Comparison of ENCODE assay signal across 10 mouse cellular contexts in the genomic region with DNA sequence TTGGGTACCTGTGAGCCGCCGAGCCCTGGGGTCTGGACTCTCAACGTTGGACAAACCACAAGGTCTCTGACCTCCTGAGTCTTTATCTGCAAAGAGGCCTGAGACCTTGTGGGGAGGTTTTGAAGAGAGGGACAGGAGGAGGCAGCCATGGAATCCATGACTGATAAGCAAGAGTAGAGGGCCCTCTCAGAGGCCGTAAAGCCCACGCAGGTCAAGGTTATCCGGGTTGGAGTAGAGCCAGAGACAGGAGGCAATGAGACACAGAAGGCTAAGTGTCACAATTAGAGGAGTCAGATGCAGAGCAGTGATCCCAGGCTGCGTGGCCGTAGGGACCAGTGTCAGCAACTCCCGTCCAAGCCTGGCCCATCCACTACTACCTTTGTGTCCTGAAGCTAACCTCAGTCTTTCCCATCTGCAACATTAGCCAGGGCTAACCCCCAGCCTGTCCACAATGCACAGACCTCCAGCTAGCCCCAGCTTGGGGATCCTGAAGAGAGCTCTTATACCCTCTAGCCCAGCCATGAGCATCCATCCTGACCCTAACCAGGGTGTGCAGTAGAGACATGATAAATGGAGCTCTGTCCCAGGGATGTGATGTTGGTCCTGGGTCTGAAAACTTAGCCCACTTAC. TPM values are rescaled to one million over a fixed set of nuclear protein-coding genes. Genes with fewer than 3 reads are reported as not detected.
A peak's percentile ranks its signal among the peaks of the same experiment; 100 is the strongest.
DNase-seq lines count a peak whose midpoint lies in the region; ATAC-seq and TF ChIP-seq lines count a peak whose summit lies in the region.
"Had no signal": no experiment of that assay in that cellular context is flagged by ENCODE, and none has a peak within 500 bp of the region (broad histone marks: within the 10 kb centered on the region; RNA-seq: fewer than 3 reads in every experiment).

No protein-coding gene starts in this region.

- H3K9me3 ChIP-seq in forebrain, embryonic 10.5 days: no peaks in the 10 kb centered on the region
- no peaks in the 10 kb centered on the region for H3K9me3 ChIP-seq in forebrain, embryonic 14.5 days (replicated peaks; ENCODE audit: control insufficient read depth, low read length)
- no peaks in the 10 kb centered on the region for H3K9me3 ChIP-seq in liver, embryonic 11.5 days (ENCODE audit: control insufficient read depth, low read length)
- H3K9me3 ChIP-seq in MEL (replicated peaks; ENCODE audit: insufficient read depth, low read length): no peaks in the 10 kb centered on the region
- no peaks in the 10 kb centered on the region for H3K9me3 ChIP-seq in liver, embryonic 14.5 days (ENCODE audit: control insufficient read depth, low read length)
- H3K9me3 ChIP-seq: limb, embryonic 15.5 days; stomach, embryonic 15.5 days had no signal

- TF ChIP-seq RAD21 in MEL (IDR thresholded peaks at IDR 0.05; ENCODE audit: low read depth, low read length): no peak

- DNase-seq in forebrain, embryonic 10.5 days (ENCODE audit: extremely low spot score, low spot score): no peak
- DNase-seq in forebrain, embryonic 14.5 days (ENCODE audit: low spot score): no peak
- DNase-seq in liver, embryonic 11.5 days (ENCODE audit: low spot score): no peak
- no peak for DNase-seq in liver
- no peak for DNase-seq in MEL (ENCODE audit: low read depth, low spot score)
- DNase-seq in liver, embryonic 14.5 days (ENCODE audit: low read depth in 3 of 3, low spot score in 3 of 3): no peak
- DNase-seq in left cerebral cortex, adult 11 months (ENCODE audit: low spot score): no peak

- no peaks in the 10 kb centered on the region for H3K79me2 ChIP-seq in MEL (ENCODE audit: control insufficient read depth, insufficient read depth, low read length, poor library complexity)

- H3K27me3 ChIP-seq in forebrain, embryonic 10.5 days (ENCODE audit: poor library complexity, severe bottlenecking): peaks cover 9% of the 10 kb centered on the region; the same call in 1 of the 2 replicates
- no peaks in the 10 kb centered on the region for H3K27me3 ChIP-seq in forebrain, embryonic 14.5 days (replicated peaks; ENCODE audit: control insufficient read depth, insufficient read depth, low read length)
- H3K27me3 ChIP-seq in liver, embryonic 11.5 days (replicated peaks; ENCODE audit: control insufficient read depth, insufficient read depth, low read length): no peaks in the 10 kb centered on the region
- H3K27me3 ChIP-seq in MEL (ENCODE audit: control insufficient read depth in 1 of 2, insufficient read depth in 2 of 2, low read length in 2 of 2): no peaks in the 10 kb centered on the region
- H3K27me3 ChIP-seq in liver, embryonic 14.5 days (ENCODE audit: control insufficient read depth, insufficient read depth, low read length): no peaks in the 10 kb centered on the region
- H3K27me3 ChIP-seq: limb, embryonic 15.5 days; stomach, embryonic 15.5 days had no signal

- H3K4me1 ChIP-seq in forebrain, embryonic 10.5 days: peaks cover 34% of the 10 kb centered on the region
- H3K4me1 ChIP-seq in forebrain, embryonic 14.5 days (ENCODE audit: control insufficient read depth, insufficient read depth, low read length): no peaks in the 10 kb centered on the region
- peaks cover 55% of the 10 kb centered on the region for H3K4me1 ChIP-seq in liver, embryonic 11.5 days (replicated peaks; ENCODE audit: control insufficient read depth, insufficient read depth, low read length)
- H3K4me1 ChIP-seq in MEL (ENCODE audit: control insufficient read depth in 1 of 2, insufficient read depth in 2 of 2, low read length in 2 of 2): peaks cover 25 to 38% of the 10 kb centered on the region in 2 experiments
- peaks cover 58 to 64% of the 10 kb centered on the region in 2 experiments for H3K4me1 ChIP-seq in liver, embryonic 14.5 days (replicated peaks; ENCODE audit: control insufficient read depth in 2 of 2, insufficient read depth in 2 of 2, low read length in 1 of 2)

- no peak for TF ChIP-seq POLR2A in MEL (IDR thresholded peaks at IDR 0.05; ENCODE audit: control insufficient read depth in 1 of 2, insufficient read depth in 1 of 2, low read depth in 1 of 2, low read length in 2 of 2, poor library complexity in 1 of 2)

- 90% methylated on average over 9 of the region's 9 CpGs for WGBS in forebrain, embryonic 10.5 days
- 83% methylated on average over 9 of the region's 9 CpGs for WGBS in forebrain, embryonic 14.5 days
- 38% methylated on average over 9 of the region's 9 CpGs for WGBS in liver, embryonic 11.5 days
- 37% methylated on average over 9 of the region's 9 CpGs for whole genome bisulfite sequencing in liver, embryonic 14.5 days (ENCODE audit: insufficient replicate concordance)

- no peak for TF ChIP-seq CTCF in MEL (IDR thresholded peaks at IDR 0.05 in 2 of 3, conservative IDR thresholded peaks at IDR 0.05 in 1 of 3; ENCODE audit: control insufficient read depth in 1 of 3, insufficient read depth in 1 of 3, low read depth in 2 of 3, low read length in 3 of 3, poor library complexity in 1 of 3, severe bottlenecking in 1 of 3)
- TF ChIP-seq CTCF in liver, embryonic 14.5 days (IDR thresholded peaks at IDR 0.05; ENCODE audit: low read depth): no peak

- TF ChIP-seq EP300 in MEL (IDR thresholded peaks at IDR 0.05; ENCODE audit: low read depth in 1 of 2, low read length in 2 of 2): no peak
- TF ChIP-seq EP300 in liver, embryonic 14.5 days (IDR thresholded peaks at IDR 0.05; ENCODE audit: low read depth): no peak

- no peaks in the 10 kb centered on the region for H3K36me3 ChIP-seq in forebrain, embryonic 10.5 days (replicated peaks)
- no peaks in the 10 kb centered on the region for H3K36me3 ChIP-seq in forebrain, embryonic 14.5 days (ENCODE audit: control insufficient read depth, insufficient read depth, low read length)
- H3K36me3 ChIP-seq in liver, embryonic 11.5 days (ENCODE audit: control insufficient read depth, insufficient read depth, low read length): no peaks in the 10 kb centered on the region
- H3K36me3 ChIP-seq in MEL (ENCODE audit: control insufficient read depth in 1 of 2, insufficient read depth in 2 of 2, low read length in 2 of 2): peaks cover 0 to 32% of the 10 kb centered on the region in 2 experiments; a peak in 2 of 4 replicates
- no peaks in the 10 kb centered on the region for H3K36me3 ChIP-seq in liver, embryonic 14.5 days (replicated peaks; ENCODE audit: control insufficient read depth, insufficient read depth, low read depth)
- H3K36me3 ChIP-seq: limb, embryonic 15.5 days; stomach, embryonic 15.5 days had no signal

- ATAC-seq in forebrain, embryonic 14.5 days: no peak
- no peak for ATAC-seq in liver, embryonic 11.5 days (replicated peaks; ENCODE audit: low FRiP score)
- no peak for ATAC-seq in liver, embryonic 14.5 days (ENCODE audit: insufficient read depth)

- H3K4me3 ChIP-seq in forebrain, embryonic 10.5 days: no peak overlapping the region
- H3K4me3 ChIP-seq in forebrain, embryonic 14.5 days (ENCODE audit: low read depth, low read length): no peak overlapping the region
- H3K4me3 ChIP-seq in liver, embryonic 11.5 days (ENCODE audit: low read depth, low read length): no peak overlapping the region
- H3K4me3 ChIP-seq in MEL (ENCODE audit: control insufficient read depth in 1 of 2, insufficient read depth in 1 of 2, low read depth in 2 of 2, low read length in 2 of 2): no peak overlapping the region; a peak in 1 of 4 replicates
- H3K4me3 ChIP-seq in liver, embryonic 14.5 days (ENCODE audit: insufficient read depth in 1 of 2, low read depth in 2 of 2, low read length in 2 of 2): no peak overlapping the region
- H3K4me3 ChIP-seq: limb, embryonic 15.5 days; stomach, embryonic 15.5 days had no signal

- no peak overlapping the region for H3K4me2 ChIP-seq in forebrain, embryonic 14.5 days (ENCODE audit: low read length)
- peak overlapping the region; percentile 51 for H3K4me2 ChIP-seq in liver, embryonic 11.5 days
- H3K4me2 ChIP-seq in liver, embryonic 14.5 days (ENCODE audit: low read depth): peak overlapping the region; percentile 49
- H3K4me2 ChIP-seq: limb, embryonic 15.5 days had no signal

- peak overlapping the region; percentile 22; the same call in 1 of the 2 replicates for H3K27ac ChIP-seq in forebrain, embryonic 10.5 days
- no peak overlapping the region for H3K27ac ChIP-seq in forebrain, embryonic 14.5 days (ENCODE audit: low read depth, low read length)
- H3K27ac ChIP-seq in liver, embryonic 11.5 days (ENCODE audit: low read depth, low read length): peak overlapping the region; percentile 83
- peak overlapping the region; percentile 70 for H3K27ac ChIP-seq in MEL (ENCODE audit: control insufficient read depth, low read depth, low read length)
- H3K27ac ChIP-seq in liver, embryonic 14.5 days: peak overlapping the region; percentile 100
- H3K27ac ChIP-seq: limb, embryonic 15.5 days; stomach, embryonic 15.5 days had no signal

- no peak overlapping the region for H3K9ac ChIP-seq in forebrain, embryonic 14.5 days (ENCODE audit: low read length)
- peak overlapping the region; percentile 59 for H3K9ac ChIP-seq in liver, embryonic 11.5 days (ENCODE audit: low read depth, low read length)
- peak overlapping the region; percentile 61 for H3K9ac ChIP-seq in MEL (ENCODE audit: control insufficient read depth, low read depth, low read length, poor library complexity, severe bottlenecking)
- H3K9ac ChIP-seq in liver, embryonic 14.5 days (replicated peaks): peak overlapping the region; percentile 64
- H3K9ac ChIP-seq: limb, embryonic 15.5 days; stomach, embryonic 15.5 days had no signal

RNA-seq across cellular contexts. Expression of a gene that starts 19.6 kb away (rescaled TPM):
- polyA plus RNA-seq in forebrain, embryonic 10.5 days (2016; fragmentation: Nextera tagmentation; extraction: Ambion mirVana): 48.2 and 50.1 TPM in 2 replicates
- polyA plus RNA-seq in forebrain, embryonic 14.5 days (2014; fragmentation: Nextera tagmentation; extraction: Ambion mirVana): 53.3 and 62.4 TPM in 2 replicates
- polyA plus RNA-seq in liver, embryonic 11.5 days (2014; fragmentation: Nextera tagmentation; extraction: Ambion mirVana): 37.8 and 48.1 TPM in 2 replicates
- total RNA-seq in MEL (2012; rRNA removed): 14.8 and 18.4 TPM in 2 replicates
- 10 to 100 TPM; 42.2 to 42.9 TPM for polyA plus RNA-seq in MEL (2012; ENCODE audit: insufficient read depth in 1 of 2, insufficient read length in 2 of 2, low read depth in 1 of 2, low replicate concordance in 2 of 2, missing spikeins in 1 of 2)
- 6.7 and 7.6 TPM in 2 replicates for polyA plus RNA-seq in liver, embryonic 14.5 days (2012; rRNA removed)
- polyA plus RNA-seq in liver, embryonic 14.5 days (2014; fragmentation: Nextera tagmentation; extraction: Ambion mirVana): 6.2 and 10.6 TPM in 2 replicates

RNA-seq across cellular contexts. Expression of a gene that starts 36.0 kb away (rescaled TPM):
- polyA plus RNA-seq in forebrain, embryonic 10.5 days (2016; fragmentation: Nextera tagmentation; extraction: Ambion mirVana): 4.8 and 5.3 TPM in 2 replicates
- 11.3 and 16.1 TPM in 2 replicates for polyA plus RNA-seq in forebrain, embryonic 14.5 days (2014; fragmentation: Nextera tagmentation; extraction: Ambion mirVana)
- 5.3 TPM in 2 replicates for polyA plus RNA-seq in liver, embryonic 11.5 days (2014; fragmentation: Nextera tagmentation; extraction: Ambion mirVana)
- 7.3 and 7.6 TPM in 2 replicates for total RNA-seq in MEL (2012; rRNA removed)
- 10 to 100 TPM in 1 of 2 experiments, not detected in 1; 15.1 TPM for polyA plus RNA-seq in MEL (2012; ENCODE audit: insufficient read depth in 1 of 2, insufficient read length in 2 of 2, low read depth in 1 of 2, low replicate concordance in 2 of 2, missing spikeins in 1 of 2)
- 1.4 TPM in 2 replicates for polyA plus RNA-seq in liver, embryonic 14.5 days (2012; rRNA removed)
- 1.1 and 1.4 TPM in 2 replicates for polyA plus RNA-seq in liver, embryonic 14.5 days (2014; fragmentation: Nextera tagmentation; extraction: Ambion mirVana)

RNA-seq across cellular contexts. Expression of a gene that starts 46.7 kb away (rescaled TPM):
- polyA plus RNA-seq in forebrain, embryonic 10.5 days (2016; fragmentation: Nextera tagmentation; extraction: Ambion mirVana): 1.3 and 1.5 TPM in 2 replicates
- 0.34 and 0.66 TPM in 2 replicates for polyA plus RNA-seq in forebrain, embryonic 14.5 days (2014; fragmentation: Nextera tagmentation; extraction: Ambion mirVana)
- polyA plus RNA-seq in liver, embryonic 11.5 days (2014; fragmentation: Nextera tagmentation; extraction: Ambion mirVana): 19.2 and 19.8 TPM in 2 replicates
- 10.7 and 16.0 TPM in 2 replicates for total RNA-seq in MEL (2012; rRNA removed)
- 10 to 100 TPM in 1 of 2 experiments, not detected in 1; 17.4 TPM for polyA plus RNA-seq in MEL (2012; ENCODE audit: insufficient read depth in 1 of 2, insufficient read length in 2 of 2, low read depth in 1 of 2, low replicate concordance in 2 of 2, missing spikeins in 1 of 2)
- 7.8 and 8.9 TPM in 2 replicates for polyA plus RNA-seq in liver, embryonic 14.5 days (2012; rRNA removed)
- 9.8 and 12.5 TPM in 2 replicates for polyA plus RNA-seq in liver, embryonic 14.5 days (2014; fragmentation: Nextera tagmentation; extraction: Ambion mirVana)
- polyA plus RNA-seq: C2C12 had no signal
